Mouse (Mus musculus): Measurements from ENCODE around the gene Pltp.

GRCm38 (mm10) chr2:164874239-164874769, 16.8 kb upstream of the Pltp start:
- no peak for TF ChIP-seq CTCF (IDR thresholded peaks at IDR 0.05; ENCODE audit: control insufficient read depth, insufficient read depth, insufficient replicate concordance, low read depth, low read length)
- no peak for TF ChIP-seq POLR2A (IDR thresholded peaks at IDR 0.05; ENCODE audit: control insufficient read depth, low read depth, low read length)
